ENCODE assay signal across 25 mouse cellular contexts in the genomic region with DNA sequence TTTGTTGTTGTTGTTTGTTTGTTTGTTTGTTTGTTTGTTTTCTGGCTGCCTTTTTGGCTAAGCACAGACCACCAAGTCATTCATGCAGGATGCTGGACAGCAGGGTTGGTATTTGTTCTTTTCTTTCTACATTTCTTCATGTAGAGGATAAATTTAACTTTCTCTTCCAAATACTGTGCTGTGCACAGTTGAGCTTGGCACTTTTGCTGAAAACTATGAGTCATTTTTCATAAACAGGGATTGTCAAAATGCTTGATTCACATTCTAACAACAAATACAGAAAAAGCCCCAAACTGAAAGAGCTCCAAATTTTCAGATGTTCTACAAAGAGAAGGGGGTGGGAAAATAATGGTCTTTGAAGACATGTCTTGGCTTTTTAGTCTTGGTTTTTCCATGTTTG. TPM values are rescaled to one million over a fixed set of nuclear protein-coding genes. Genes with fewer than 3 reads are reported as not detected.
DNase-seq lines count a peak whose midpoint lies in the region; ATAC-seq lines count a peak whose summit lies in the region.
"Had no signal": no experiment of that assay in that cellular context is flagged by ENCODE, and none has a peak within 500 bp of the region (broad histone marks: within the 10 kb centered on the region; RNA-seq: fewer than 3 reads in every experiment).

No protein-coding gene starts in this region.

- intact Hi-C loops in heart, postnatal 25 days (cut with DNase I): no loop called here

- no peak for DNase-seq in frontal cortex, postnatal 10 days (ENCODE audit: low spot score in 2 of 2)
- peak; percentile 22 for DNase-seq in layer of hippocampus, adult 9-10 months (ENCODE audit: low spot score)
- no peak for DNase-seq in layer of hippocampus, postnatal 10 days (ENCODE audit: low spot score in 2 of 2)
- peak; percentile 16 for DNase-seq in 3T3-L1 (ENCODE audit: low read depth, low spot score)
- peak; percentile 14 for DNase-seq in adipocyte (ENCODE audit: low spot score)
- DNase-seq in heart, postnatal 25 days (ENCODE audit: low spot score): no peak
- DNase-seq in testis, postnatal 14 days (ENCODE audit: low spot score): no peak
- DNase-seq: adrenal gland, postnatal 10 days; B cell, adult 2 months; cerebellum, adult 11-12 months; cerebellum, adult 8-10 months; cerebellum, postnatal 10 days; cerebellum, postnatal 36 days; embryo, embryonic 11 days; gastrocnemius, postnatal 25 days; heart, adult 18-20 months; heart, postnatal 10 days; heart, postnatal 4 days had no signal

- peak; percentile 85 for ATAC-seq in frontal cortex, adult (ENCODE audit: low TSS enrichment)
- ATAC-seq: activated CD4-positive, CD25-positive, alpha-beta regulatory T cell, adult 4 months; forebrain, embryonic 13.5 days; forebrain, embryonic 16.5 days; hindbrain, postnatal 0 days; inflammation-experienced regulatory T-cells, adult 6 months had no signal

RNA-seq across cellular contexts. Expression of a gene that starts 54.9 kb away (rescaled TPM):
- 10 to 100 TPM; 63.5 to 64.9 TPM for total RNA-seq in layer of hippocampus, postnatal 10 days (2021)
- 1 to 10 TPM; 1.4 to 1.8 TPM for total RNA-seq in heart, postnatal 25 days (2021)
- total RNA-seq: CH12.LX had no signal

Comparison
In these comparisons a context has a peak if more than half of its experiments do, and no peak if none do; other contexts are left out.
1. DNase-seq: peak in layer of hippocampus, adult 9-10 months (single experiment), 3T3-L1 (single experiment) and adipocyte (single experiment); none in frontal cortex, postnatal 10 days (0 of 2), layer of hippocampus, postnatal 10 days (0 of 2), heart, postnatal 25 days (single experiment) and testis, postnatal 14 days (single experiment).
2. RNA of a gene that starts 54.9 kb away (total RNA-seq): 63.5 to 64.9 TPM in layer of hippocampus, postnatal 10 days; 1.4 to 1.8 TPM in heart, postnatal 25 days; every median in the first group is over 10 times any median in the second.